Mouse (Mus musculus) intestine, postnatal 0 days (tissue): ENCODE data around the gene Mthfsl. TPM values are rescaled to one million over a fixed set of nuclear protein-coding genes. Genes with fewer than 3 reads are reported as not detected.
"Not testable (repeated sequence)": the region's sequence is repeated elsewhere in the genome, so short reads cannot be mapped to it uniquely, and the experiment has no call there.

Experiments used
- ATAC-seq: fragments of 200-750 bp; cut with Nextera tagmentation; 2 replicates; pipeline ENCODE4 v1.8.0; 2017; ENCODE audit warnings: mild to moderate bottlenecking, moderate TSS enrichment, moderate library complexity
- H3K27ac ChIP-seq: fragments of 300-500 bp; sonication (generic); 2 replicates; pipeline ENCODE4 v1.5.1; 2014; ENCODE audit warnings: mild to moderate bottlenecking, low read depth, low read length, moderate library complexity
- H3K27me3 ChIP-seq: fragments of 300-500 bp; sonication (generic); replicated peaks from 2 replicates; pipeline ENCODE4 v1.6.1; 2014; ENCODE audit warnings: low read length, mixed read lengths; ENCODE audit not compliant: control insufficient read depth, insufficient read depth
- H3K36me3 ChIP-seq: fragments of 300-500 bp; sonication (generic); 2 replicates; pipeline ENCODE4 v1.6.1; 2014; ENCODE audit warnings: mild to moderate bottlenecking, moderate library complexity; ENCODE audit not compliant: control insufficient read depth, insufficient read depth
- H3K4me1 ChIP-seq: fragments of 300-500 bp; sonication (generic); replicated peaks from 2 replicates; pipeline ENCODE4 v1.6.1; 2014; ENCODE audit warnings: antibody characterized with exemption, low read length, mixed read lengths; ENCODE audit not compliant: control insufficient read depth, insufficient read depth
- H3K4me2 ChIP-seq: fragments of 300-500 bp; sonication (generic); replicated peaks from 2 replicates; pipeline ENCODE4 v1.6.1; 2014; ENCODE audit warnings: low read depth, mild to moderate bottlenecking, moderate library complexity
- H3K4me3 ChIP-seq: fragments of 300-500 bp; sonication (generic); 2 replicates; pipeline ENCODE4 v1.5.1; 2014; ENCODE audit warnings: low read depth, low read length
- H3K9ac ChIP-seq: fragments of 300-500 bp; sonication (generic); 2 replicates; pipeline ENCODE4 v1.6.1; 2014; ENCODE audit warnings: mild to moderate bottlenecking, low read depth, low read length
- H3K9me3 ChIP-seq: fragments of 300-500 bp; sonication (generic); 2 replicates; pipeline ENCODE4 v1.6.1; 2016; ENCODE audit warnings: mixed run types; ENCODE audit not compliant: control insufficient read depth
- CTCF ChIP-seq: sonication (generic); IDR thresholded peaks from 2 replicates; pipeline ENCODE4 v1.5.1; 2016; ENCODE audit warnings: low read depth, mild to moderate bottlenecking, control low read depth, antibody characterized with exemption, moderate library complexity
- WGBS: fragments of 180-500 bp; shearing (Covaris S2); extraction: QIAGEN DNeasy Blood & Tissue Kit; methylation state at CpG from one replicate; pipeline ENCODE4 v1.1.7; 2014; 5-methylcytosine and 5-hydroxymethylcytosine counted together
- polyA plus RNA-seq: library from polyadenylated mRNA; unstranded; fragments of >200 nt; fragmentation: Nextera tagmentation; extraction: Ambion mirVana; gene quantifications from 2 replicates; pipeline ENCODE4 v1.2.1, GENCODE M21; 2015

The Mthfsl gene
- 51.1 and 53.3 TPM in 2 replicates for polyA plus RNA-seq

- H3K9me3 ChIP-seq, H3K36me3 ChIP-seq, H3K27ac ChIP-seq, H3K9ac ChIP-seq, H3K4me1 ChIP-seq, H3K27me3 ChIP-seq: not testable (repeated sequence)
- Histone ChIP-seq H3K4me3 (peak within 1 kb of the TSS; percentile 30), H3K4me2 (peak within 1 kb of the TSS; percentile 60)
- peak; percentile 46 for TF ChIP-seq CTCF
- WGBS, result 7% methylated on average over 11 of the region's 12 CpGs
- peak; percentile 72 for ATAC-seq
These were observed at the start of gene Mthfsl for GRCm38 (mm10) chr9:88719989-88720537. Gene Mthfsl, minus strand, starts transcription at chr9:88720296.

- H3K9ac ChIP-seq, H3K27me3 ChIP-seq, H3K4me2 ChIP-seq, H3K4me3 ChIP-seq, H3K4me1 ChIP-seq, H3K9me3 ChIP-seq, ATAC-seq, H3K36me3 ChIP-seq, H3K27ac ChIP-seq: not testable (repeated sequence)
- 76% methylated on average over 4 of the region's 5 CpGs for WGBS
These were observed 49.4 kb upstream of the Mthfsl start for GRCm38 (mm10) chr9:88769470-88769869.

GRCm38 (mm10) chr9:88746687-88747086, 26.6 kb upstream of the Mthfsl start:
- not testable (repeated sequence) for H3K9me3 ChIP-seq, H3K4me3 ChIP-seq, ATAC-seq, H3K27me3 ChIP-seq, H3K4me2 ChIP-seq, H3K36me3 ChIP-seq, H3K27ac ChIP-seq, H3K4me1 ChIP-seq, H3K9ac ChIP-seq
- TF ChIP-seq CTCF, result peak; percentile 55
- WGBS, result 40% methylated on average over 1 of the region's 2 CpGs

- not testable (repeated sequence) for H3K36me3 ChIP-seq, H3K27me3 ChIP-seq, H3K27ac ChIP-seq, H3K9me3 ChIP-seq, H3K4me2 ChIP-seq, H3K4me3 ChIP-seq, H3K9ac ChIP-seq, ATAC-seq, H3K4me1 ChIP-seq
- 40% methylated on average over 1 of the region's 2 CpGs for WGBS
These were observed 25.9 kb upstream of the Mthfsl start for GRCm38 (mm10) chr9:88746046-88746445.

- not testable (repeated sequence) for H3K36me3 ChIP-seq, H3K9ac ChIP-seq, H3K27ac ChIP-seq, H3K4me2 ChIP-seq, H3K4me1 ChIP-seq, H3K27me3 ChIP-seq, H3K4me3 ChIP-seq, H3K9me3 ChIP-seq, ATAC-seq
These were observed 15.2 kb upstream of the Mthfsl start for GRCm38 (mm10) chr9:88735289-88735688.

GRCm38 (mm10) chr9:88733182-88733581, 13.1 kb upstream of the Mthfsl start:
- not testable (repeated sequence) for H3K27ac ChIP-seq, H3K4me3 ChIP-seq, H3K9ac ChIP-seq, H3K9me3 ChIP-seq, H3K36me3 ChIP-seq, ATAC-seq, H3K4me1 ChIP-seq, H3K4me2 ChIP-seq, H3K27me3 ChIP-seq
- WGBS, result 63% methylated on average over 1 of the region's 1 CpGs

GRCm38 (mm10) chr9:88732334-88732733, 12.2 kb upstream of the Mthfsl start:
- not testable (repeated sequence) for H3K36me3 ChIP-seq, H3K4me1 ChIP-seq, H3K4me2 ChIP-seq, H3K9ac ChIP-seq, H3K27ac ChIP-seq, H3K9me3 ChIP-seq, ATAC-seq, H3K4me3 ChIP-seq, H3K27me3 ChIP-seq
- WGBS, result 89% methylated on average over 1 of the region's 3 CpGs

GRCm38 (mm10) chr9:88731728-88732127, 11.6 kb upstream of the Mthfsl start, which contains the start of gene Bcl2a1d:
Gene Bcl2a1d, minus strand, starts transcription at chr9:88731914.
- not testable (repeated sequence) for H3K27ac ChIP-seq, H3K4me2 ChIP-seq, H3K9me3 ChIP-seq, ATAC-seq, H3K4me3 ChIP-seq, H3K27me3 ChIP-seq, H3K4me1 ChIP-seq, H3K36me3 ChIP-seq, H3K9ac ChIP-seq
- WGBS, result 70% methylated on average over 5 of the region's 5 CpGs

GRCm38 (mm10) chr9:88728311-88728710, 8.2 kb upstream of the Mthfsl start:
- not testable (repeated sequence) for H3K9ac ChIP-seq, H3K27me3 ChIP-seq, H3K4me2 ChIP-seq, H3K4me1 ChIP-seq, H3K4me3 ChIP-seq, H3K36me3 ChIP-seq, H3K9me3 ChIP-seq, ATAC-seq, H3K27ac ChIP-seq

GRCm38 (mm10) chr9:88721628-88722027, 1.5 kb upstream of the Mthfsl start:
- H3K9me3 ChIP-seq, H3K27me3 ChIP-seq, H3K4me3 ChIP-seq, H3K4me2 ChIP-seq, H3K27ac ChIP-seq, ATAC-seq, H3K36me3 ChIP-seq, H3K4me1 ChIP-seq, H3K9ac ChIP-seq: not testable (repeated sequence)
